Mouse (Mus musculus) retina, embryonic 14.5 days (tissue): ENCODE measurements around the gene Ip6k3.
A peak's percentile ranks its signal among the peaks of the same experiment; 100 is the strongest.

Experiments used
- DNase-seq: peaks from one replicate; pipeline ENCODE4 v3.0.0-alpha.2; 2015; ENCODE audit warnings: low spot score

Gene Ip6k3

GRCm38 (mm10) chr17:27182401-27182800 lies 14.8 kb upstream of the Ip6k3 start:
- no peak for DNase-seq

GRCm38 (mm10) chr17:27181666-27182065 lies 14.1 kb upstream of the Ip6k3 start:
- DNase-seq: no peak

GRCm38 (mm10) chr17:27179681-27180280 lies 12.2 kb upstream of the Ip6k3 start:
- no peak for DNase-seq

- no peak for DNase-seq
Measured at GRCm38 (mm10) chr17:27178427-27179177, 11.0 kb upstream of the Ip6k3 start.

GRCm38 (mm10) chr17:27178019-27178418 lies 10.4 kb upstream of the Ip6k3 start:
- no peak for DNase-seq

- no peak for DNase-seq
Measured at GRCm38 (mm10) chr17:27176754-27177153, 9.2 kb upstream of the Ip6k3 start.

DNA sequence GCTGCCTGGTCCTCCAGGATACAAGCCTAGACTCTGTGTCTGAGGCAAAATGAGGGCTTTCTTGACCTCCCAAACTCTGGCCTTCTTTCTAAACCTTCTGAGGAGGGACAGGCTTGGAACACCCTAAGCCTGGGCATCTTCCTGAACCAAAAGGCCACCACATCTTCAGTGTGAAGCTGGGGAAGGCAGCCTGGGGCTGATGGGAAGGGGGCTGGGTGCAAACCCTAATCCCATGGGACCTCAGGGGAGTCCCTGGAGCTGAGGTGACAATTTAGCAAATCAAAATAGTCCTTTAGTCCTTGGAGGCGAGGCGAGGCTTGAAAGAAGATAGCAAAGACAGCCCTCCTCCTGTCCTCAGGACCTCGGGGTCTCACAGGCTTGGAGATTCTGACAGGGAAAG lies 8.7 kb upstream of the Ip6k3 start:
- DNase-seq: no peak

GRCm38 (mm10) chr17:27175196-27175874 lies 7.7 kb upstream of the Ip6k3 start:
- DNase-seq: peak; percentile 63

DNA sequence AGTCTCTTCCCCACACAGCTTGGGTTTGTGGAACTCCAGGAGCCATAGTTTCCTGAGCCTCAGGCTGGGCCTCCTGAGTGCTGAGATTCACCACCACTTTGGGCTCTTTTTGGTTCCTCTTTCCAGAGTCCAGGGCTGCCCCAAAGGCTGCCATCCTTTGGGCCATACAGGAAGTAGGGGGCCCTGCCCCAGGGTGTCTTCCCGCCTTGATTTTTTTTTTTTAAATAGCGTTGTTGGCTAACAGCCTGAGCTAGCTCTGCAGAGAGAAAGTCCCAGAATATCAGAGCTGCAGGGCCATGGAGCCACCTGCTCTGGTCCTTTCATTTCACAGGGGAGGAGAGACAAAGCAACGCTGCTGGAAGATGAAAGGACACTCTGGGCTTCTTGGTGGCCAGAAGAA lies 6.1 kb upstream of the Ip6k3 start:
- DNase-seq: no peak

DNA sequence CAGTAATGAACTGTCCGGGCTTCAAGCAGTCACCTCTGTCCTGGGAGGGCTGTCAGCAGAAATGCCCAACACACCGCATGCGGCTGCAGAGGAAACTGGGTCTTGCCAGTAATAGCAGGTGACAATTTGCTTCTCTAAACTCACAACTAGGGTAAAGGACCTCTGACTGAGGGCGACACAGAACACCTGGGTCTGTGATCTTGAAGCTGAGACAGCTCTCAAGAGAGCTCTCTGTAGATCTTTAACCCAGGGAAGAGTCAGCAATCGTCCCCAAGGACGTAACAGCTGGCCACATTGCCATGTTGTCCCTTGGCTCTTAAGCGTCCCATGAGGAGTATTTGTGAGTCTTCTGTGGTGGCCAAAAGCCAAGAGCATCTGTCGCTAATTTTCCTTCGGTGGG lies 4.9 kb upstream of the Ip6k3 start:
- no peak for DNase-seq

GRCm38 (mm10) chr17:27171121-27171520 lies 3.5 kb upstream of the Ip6k3 start:
- no peak for DNase-seq

- DNase-seq: no peak
Measured at GRCm38 (mm10) chr17:27169952-27170695, 2.5 kb upstream of the Ip6k3 start.

DNA sequence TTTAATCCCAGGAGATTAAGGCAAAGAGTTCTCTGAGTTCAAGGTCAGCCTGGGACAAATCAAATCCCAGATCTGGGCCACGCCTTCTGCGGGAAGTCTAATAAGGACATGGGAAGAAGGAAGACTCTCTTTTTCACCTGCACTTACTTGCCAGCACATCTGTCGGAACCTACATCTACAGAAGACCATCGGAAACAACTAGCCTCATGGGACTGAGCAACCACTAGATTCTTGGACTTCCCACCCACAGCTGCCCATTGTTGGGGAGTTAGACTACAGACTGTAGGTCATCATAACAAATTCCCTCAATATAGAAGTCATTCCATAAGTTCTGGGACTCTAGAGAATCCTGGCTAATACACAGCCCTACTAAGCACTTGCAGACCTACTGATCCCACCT lies 974 bp upstream of the Ip6k3 start:
- no peak for DNase-seq

GRCm38 (mm10) chr17:27166901-27167300 lies 694 bp downstream of the Ip6k3 start:
- no peak for DNase-seq

GRCm38 (mm10) chr17:27165054-27165773 lies 2.4 kb downstream of the Ip6k3 start:
- peak; percentile 76 for DNase-seq

GRCm38 (mm10) chr17:27160905-27161304 lies 6.7 kb downstream of the Ip6k3 start:
- DNase-seq: no peak

DNA sequence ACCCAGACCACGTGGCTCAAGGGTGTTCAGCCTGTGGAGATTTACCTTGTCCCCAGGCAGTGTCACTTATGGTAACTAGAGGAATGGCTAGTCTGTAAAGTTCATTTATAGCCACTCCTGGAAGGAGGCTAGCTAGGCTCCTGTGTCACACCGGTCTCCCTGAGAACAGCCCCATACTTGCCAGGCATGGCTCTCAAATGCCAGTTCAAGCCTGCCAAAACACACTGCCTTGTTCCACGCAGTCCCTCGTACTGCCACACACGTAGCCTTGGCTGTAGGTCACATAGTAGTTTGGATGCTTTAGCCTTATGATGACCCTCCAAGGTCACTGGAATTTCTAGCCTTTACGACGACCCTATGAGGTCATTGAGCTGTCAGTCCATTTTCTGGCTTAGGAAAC lies 8.4 kb downstream of the Ip6k3 start:
- DNase-seq: no peak

- DNase-seq: no peak
Measured at GRCm38 (mm10) chr17:27158439-27158838, 9.2 kb downstream of the Ip6k3 start.

- no peak for DNase-seq
Measured at GRCm38 (mm10) chr17:27155752-27156151, 11.8 kb downstream of the Ip6k3 start.

GRCm38 (mm10) chr17:27154881-27155280 lies 12.7 kb downstream of the Ip6k3 start:
- no peak for DNase-seq

- DNase-seq: no peak
Measured at GRCm38 (mm10) chr17:27154256-27154655, 13.3 kb downstream of the Ip6k3 start.

DNA sequence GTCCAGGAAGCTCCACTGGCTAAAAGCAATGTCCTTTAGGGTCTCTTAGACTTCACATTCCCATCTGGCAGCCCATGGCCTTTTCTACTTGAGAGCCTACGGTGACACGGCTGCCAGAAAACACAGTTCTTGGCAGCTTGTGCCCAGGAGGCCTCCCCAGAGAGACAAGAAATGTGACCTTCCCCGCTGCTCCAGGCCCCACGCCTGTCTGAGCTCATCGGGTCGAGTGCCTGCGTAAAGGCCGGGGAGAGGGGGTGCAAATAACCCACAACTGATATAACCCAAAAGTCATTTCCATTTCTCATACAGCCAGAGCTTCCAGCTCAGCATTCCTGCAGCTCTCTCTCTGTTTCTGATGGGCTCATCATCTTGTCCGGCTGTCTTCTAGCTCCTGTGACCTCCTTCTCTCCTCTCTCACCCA lies 13.8 kb downstream of the Ip6k3 start:
- peak; percentile 53 for DNase-seq
